Mouse (Mus musculus) CH12.LX (cell line): Measurements from ENCODE around the gene Ccdc169. TPM values are rescaled to one million over a fixed set of nuclear protein-coding genes. Genes with fewer than 3 reads are reported as not detected.

ENCODE experiments used
- DNase-seq: peaks from one replicate; pipeline ENCODE4 v3.0.0-alpha.2; 2013; ENCODE audit errors: extremely low read depth
- H3K27ac ChIP-seq: 2 replicates; pipeline ENCODE4 v1.5.1; 2012; ENCODE audit warnings: low read depth, mild to moderate bottlenecking, control low read depth, moderate library complexity; ENCODE audit not compliant: insufficient read depth
- H3K27me3 ChIP-seq: replicated peaks from 2 replicates; pipeline ENCODE3; 2012; ENCODE audit warnings: inconsistent platforms
- H3K36me3 ChIP-seq, 2 experiments: replicated peaks in 1 of 2; 2 replicates each; pipeline versions ENCODE3 to v1.6.1; 2012; ENCODE audit warnings: inconsistent platforms in 1 of 2, low read length in 1 of 2, mild to moderate bottlenecking in 1 of 2, mixed read lengths in 1 of 2, moderate library complexity in 1 of 2; ENCODE audit not compliant: control insufficient read depth in 1 of 2, insufficient read depth in 1 of 2
- H3K4me1 ChIP-seq, 2 experiments: 2 replicates each; pipeline ENCODE4 v1.6.1; 2012; ENCODE audit warnings: inconsistent platforms in 1 of 2, moderate library complexity in 1 of 2; ENCODE audit not compliant: insufficient read depth in 2 of 2, control insufficient read depth in 1 of 2
- H3K4me2 ChIP-seq: 2 replicates; pipeline ENCODE4 v1.6.1; 2012; ENCODE audit warnings: low read depth, mild to moderate bottlenecking, control low read depth; ENCODE audit not compliant: poor library complexity, insufficient read depth, severe bottlenecking
- H3K4me3 ChIP-seq, 3 experiments: fragments of 150-350 bp in 1 of 3; sonication (generic) in 1 of 3; replicated peaks in 1 of 3; 2 replicates each; pipeline versions ENCODE3 to v1.5.1; 2011 to 2012; ENCODE audit warnings: low read depth in 2 of 3, low read length in 2 of 3, mild to moderate bottlenecking in 2 of 3, moderate library complexity in 2 of 3, control low read depth in 1 of 3, improper control_type of control experiment in 1 of 3, inconsistent platforms in 1 of 3, mixed read lengths in 1 of 3; ENCODE audit not compliant: poor library complexity in 1 of 3
- H3K79me2 ChIP-seq: replicated peaks from 2 replicates; pipeline ENCODE4 v1.6.1; 2012; ENCODE audit warnings: mild to moderate bottlenecking, moderate library complexity; ENCODE audit not compliant: control insufficient read depth, poor library complexity, insufficient read depth, severe bottlenecking; ENCODE audit errors: extremely low read depth
- H3K9ac ChIP-seq: 2 replicates; pipeline ENCODE4 v1.6.1; 2012; ENCODE audit warnings: low read depth, mild to moderate bottlenecking, control low read depth, moderate library complexity; ENCODE audit not compliant: insufficient read depth
- H3K9me3 ChIP-seq: replicated peaks from 2 replicates; pipeline ENCODE3; 2012; ENCODE audit warnings: low read length, inconsistent platforms, mixed read lengths
- CHD2 ChIP-seq: IDR thresholded peaks from 2 replicates; pipeline ENCODE4 v1.6.1; 2011; ENCODE audit warnings: low read length, improper control_type of control experiment
- E2F4 ChIP-seq: IDR thresholded peaks from 2 replicates; pipeline ENCODE4 v1.6.1; 2011; ENCODE audit warnings: low read depth, low read length, improper control_type of control experiment; ENCODE audit not compliant: insufficient replicate concordance
- ETS1 ChIP-seq: conservative IDR thresholded peaks from 2 replicates; pipeline ENCODE4 v1.6.1; 2012; ENCODE audit warnings: low read depth, mild to moderate bottlenecking, inconsistent platforms, low read length, improper control_type of control experiment, moderate library complexity
- GABPA ChIP-seq: IDR thresholded peaks from 2 replicates; pipeline ENCODE4 v1.6.1; 2012; ENCODE audit warnings: low read depth, low read length, improper control_type of control experiment, inconsistent platforms; ENCODE audit not compliant: insufficient replicate concordance
- JUN ChIP-seq: IDR thresholded peaks from 2 replicates; pipeline ENCODE4 v1.6.1; 2011; ENCODE audit warnings: low read depth, mild to moderate bottlenecking, low read length, improper control_type of control experiment, moderate library complexity; ENCODE audit not compliant: insufficient read depth
- KAT2A ChIP-seq: IDR thresholded peaks from 2 replicates; pipeline ENCODE4 v1.6.1; 2012; ENCODE audit warnings: low read length, improper control_type of control experiment, inconsistent platforms; ENCODE audit not compliant: insufficient replicate concordance
- MAFK ChIP-seq: IDR thresholded peaks from 2 replicates; pipeline ENCODE4 v1.6.1; 2011; ENCODE audit warnings: low read length, improper control_type of control experiment; ENCODE audit not compliant: insufficient replicate concordance
- MAX ChIP-seq: IDR thresholded peaks from 2 replicates; pipeline ENCODE4 v1.6.1; 2011; ENCODE audit warnings: low read length, improper control_type of control experiment
- MAZ ChIP-seq: IDR thresholded peaks from 2 replicates; pipeline ENCODE4 v1.6.1; 2012; ENCODE audit warnings: low read depth, mild to moderate bottlenecking, inconsistent platforms, low read length, improper control_type of control experiment, moderate library complexity
- MXI1 ChIP-seq: IDR thresholded peaks from 2 replicates; pipeline ENCODE4 v1.6.1; 2011; ENCODE audit warnings: mild to moderate bottlenecking, low read depth, low read length, improper control_type of control experiment
- MYC ChIP-seq: IDR thresholded peaks from 2 replicates; pipeline ENCODE4 v1.6.1; 2011; ENCODE audit warnings: low read depth, mild to moderate bottlenecking, improper control_type of control experiment, low read length
- NELFE ChIP-seq: IDR thresholded peaks from 2 replicates; pipeline ENCODE4 v1.6.1; 2011; ENCODE audit warnings: low read depth, low read length, improper control_type of control experiment
- NRF1 ChIP-seq: IDR thresholded peaks from 2 replicates; pipeline ENCODE4 v1.6.1; 2014; ENCODE audit warnings: low read depth, mild to moderate bottlenecking, inconsistent platforms, low read length, improper control_type of control experiment, moderate library complexity
- POLR2A ChIP-seq: IDR thresholded peaks from 2 replicates; pipeline ENCODE4 v1.6.1; 2011; ENCODE audit warnings: low read depth, mild to moderate bottlenecking, improper control_type of control experiment, low read length
- POLR2AphosphoS2 ChIP-seq: IDR thresholded peaks from 2 replicates; pipeline ENCODE4 v1.6.1; 2011; ENCODE audit warnings: low read depth, low read length, improper control_type of control experiment
- RAD21 ChIP-seq: IDR thresholded peaks from 2 replicates; pipeline ENCODE4 v1.6.1; 2011; ENCODE audit warnings: low read depth, mild to moderate bottlenecking, low read length, improper control_type of control experiment, moderate library complexity
- SMC3 ChIP-seq: IDR thresholded peaks from 2 replicates; pipeline ENCODE4 v1.6.1; 2011; ENCODE audit warnings: low read depth, low read length, improper control_type of control experiment
- TCF12 ChIP-seq: IDR thresholded peaks from 2 replicates; pipeline ENCODE4 v1.6.1; 2014; ENCODE audit warnings: low read depth, mild to moderate bottlenecking, inconsistent platforms, low read length, improper control_type of control experiment
- UBTF ChIP-seq: IDR thresholded peaks from 2 replicates; pipeline ENCODE4 v1.6.1; 2012; ENCODE audit warnings: low read depth, mild to moderate bottlenecking, inconsistent platforms, low read length, improper control_type of control experiment, moderate library complexity
- USF2 ChIP-seq: conservative IDR thresholded peaks from 2 replicates; pipeline ENCODE4 v1.6.1; 2011; ENCODE audit warnings: low read depth, low read length, improper control_type of control experiment
- ZC3H11A ChIP-seq: IDR thresholded peaks from 2 replicates; pipeline ENCODE4 v1.6.1; 2012; ENCODE audit warnings: low read depth, mild to moderate bottlenecking, inconsistent platforms, low read length, improper control_type of control experiment
- ZKSCAN1 ChIP-seq: IDR thresholded peaks from 2 replicates; pipeline ENCODE4 v1.6.1; 2012; ENCODE audit warnings: low read depth, inconsistent platforms, low read length, improper control_type of control experiment, borderline replicate concordance
- dilution Hi-C: fragments of 300-500 bp; cut with MboI; formaldehyde crosslinking; loops from 2 replicates; pipeline ENCODE4 v1.14.3; 2020; ENCODE audit warnings: low sequenced_read_pairs; ENCODE audit not compliant: extremely low pct_unique_long_range_greater_than_20kb, extremely low pct_ligation_motif_present
- in situ Hi-C: fragments of 300-500 bp; cut with MboI; formaldehyde crosslinking; loops from 3 replicates; pipeline ENCODE4 v1.14.3; 2019; ENCODE audit warnings: low sequenced_read_pairs, low pct_ligation_motif_present, low pct_unique_long_range_greater_than_20kb, mixed read lengths
- polyA plus RNA-seq: library from polyadenylated mRNA; unstranded; fragments of >175 nt; gene quantifications from 2 replicates; pipeline ENCODE4 v1.2.1, GENCODE M21; 2012; ENCODE audit warnings: low read depth; ENCODE audit not compliant: insufficient read length
- total RNA-seq, 2 experiments: library from RNA; depleted of rRNA; stranded (reverse); fragments of 300-350 nt in 1 of 2; fragments of >200 nt in 1 of 2; gene quantifications; 2 replicates each; pipeline ENCODE4 v1.2.3; 2012 to 2014

Gene Ccdc169
- total and polyA plus RNA-seq, 3 experiments = 0.08 to 0.10 TPM; not detected in 1

GRCm38 (mm10) chr3:55129181-55129692, 7.9 kb upstream of the Ccdc169 start:
- Histone ChIP-seq H3K4me3 (no peak overlapping the region), H3K79me2 (no peaks in the 10 kb centered on the region), H3K4me2 (no peak overlapping the region), H3K36me3 (peaks cover 75 to 97% of the 10 kb centered on the region in 2 experiments), H3K27me3 (no peaks in the 10 kb centered on the region), H3K9me3 (no peaks in the 10 kb centered on the region), H3K4me1 (peaks cover 0 to 6% of the 10 kb centered on the region in 2 experiments; a peak in 2 of 4 replicates), H3K27ac (no peak overlapping the region), H3K9ac (no peak overlapping the region)
- in situ Hi-C loops = no loop called here
- dilution Hi-C loops = no loop called here
- no peak for DNase-seq
- TF ChIP-seq GABPA (no peak), NRF1 (no peak), UBTF (no peak), ZC3H11A (no peak), KAT2A (no peak), RAD21 (no peak), MAFK (no peak), MXI1 (no peak), ZKSCAN1 (no peak), POLR2A (no peak)
- TF ChIP-seq, all 38 proteins: peak for 0

- no peak overlapping the region for H3K4me2 ChIP-seq
- no peak overlapping the region for H3K4me3 ChIP-seq
- H3K9ac ChIP-seq = no peak overlapping the region
- H3K79me2 ChIP-seq = no peaks in the 10 kb centered on the region
- no peak for DNase-seq
- H3K36me3 ChIP-seq = peaks cover 74 to 99% of the 10 kb centered on the region in 2 experiments
- in situ Hi-C loops = no loop called here
- dilution Hi-C loops = no loop called here
- no peaks in the 10 kb centered on the region for H3K9me3 ChIP-seq
- no peaks in the 10 kb centered on the region for H3K27me3 ChIP-seq
- no peak overlapping the region for H3K27ac ChIP-seq
- H3K4me1 ChIP-seq = peaks cover 0 to 6% of the 10 kb centered on the region in 2 experiments; a peak in 2 of 4 replicates
- no peak for TF ChIP-seq MAZ
- TF ChIP-seq JUN = no peak
- TF ChIP-seq POLR2AphosphoS2 = no peak
- no peak for TF ChIP-seq SMC3
- no peak for TF ChIP-seq UBTF
- no peak for TF ChIP-seq MAX
- TF ChIP-seq USF2 = no peak
- no peak for TF ChIP-seq E2F4
- no peak for TF ChIP-seq GABPA
- no peak for TF ChIP-seq ZKSCAN1
- TF ChIP-seq MYC = no peak
- TF ChIP-seq ETS1 = no peak
- TF ChIP-seq NELFE = no peak
- TF ChIP-seq CHD2 = no peak
- no peak for TF ChIP-seq TCF12
- no peak for TF ChIP-seq POLR2A
Observed at GRCm38 (mm10) chr3:55131576-55132233, 5.4 kb upstream of the Ccdc169 start.
